Mouse (Mus musculus) adipocyte (in vitro differentiated cells): ENCODE measurements around the gene Spi1.

Source experiments
- DNase-seq: peaks from one replicate; pipeline ENCODE4 v3.0.0-alpha.2; 2016; ENCODE audit warnings: low spot score

Gene Spi1

DNA sequence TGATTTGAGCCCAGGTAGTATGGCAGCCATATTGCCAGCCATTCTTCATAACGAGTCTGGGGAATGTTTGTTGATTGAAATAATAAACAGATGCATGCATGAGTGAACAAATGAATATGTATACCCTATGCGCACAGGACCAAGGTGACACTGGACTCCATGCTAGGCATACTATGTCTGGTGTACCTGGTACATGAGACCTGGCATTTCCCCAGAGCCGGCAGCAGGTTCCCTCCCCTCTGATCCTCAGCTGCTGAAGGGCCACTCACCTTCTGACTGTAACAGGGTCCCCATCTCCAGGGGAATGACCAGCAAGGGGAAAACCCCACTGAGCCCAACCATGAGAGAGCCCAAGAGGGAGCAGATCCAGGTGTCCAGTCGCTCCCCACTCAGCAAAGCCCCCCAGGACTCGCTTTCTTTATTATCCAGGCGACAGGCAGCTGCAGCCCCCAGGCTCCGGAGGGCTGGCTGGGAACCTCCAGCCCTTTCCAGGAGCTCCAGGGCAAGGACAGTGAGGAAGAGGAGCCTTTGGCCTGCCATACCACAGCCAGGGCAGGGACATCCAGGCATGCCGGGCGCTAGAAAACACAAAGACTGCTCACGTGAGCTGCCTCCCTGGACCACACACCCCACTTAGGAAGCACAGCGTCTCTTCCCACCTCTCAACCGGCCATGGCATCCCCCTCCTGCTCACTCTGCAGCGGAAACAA is 13.9 kb upstream of the Spi1 start:
- DNase-seq: no peak

DNA sequence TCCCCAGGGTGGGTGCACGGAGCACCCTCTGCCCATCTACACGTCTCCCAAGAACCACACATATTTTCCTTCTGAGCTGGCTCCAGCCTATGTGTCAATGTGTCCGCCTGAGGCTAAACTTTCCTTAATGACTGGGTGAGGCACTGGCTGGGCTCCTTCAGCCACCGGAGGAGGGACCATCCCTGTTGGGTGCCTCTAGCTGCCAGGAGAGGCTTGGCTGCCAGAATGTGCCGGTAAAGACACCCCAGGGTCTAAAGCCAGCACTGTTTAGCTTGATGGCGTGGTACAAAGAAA is 13.4 kb upstream of the Spi1 start:
- peak; percentile 36 for DNase-seq

DNA sequence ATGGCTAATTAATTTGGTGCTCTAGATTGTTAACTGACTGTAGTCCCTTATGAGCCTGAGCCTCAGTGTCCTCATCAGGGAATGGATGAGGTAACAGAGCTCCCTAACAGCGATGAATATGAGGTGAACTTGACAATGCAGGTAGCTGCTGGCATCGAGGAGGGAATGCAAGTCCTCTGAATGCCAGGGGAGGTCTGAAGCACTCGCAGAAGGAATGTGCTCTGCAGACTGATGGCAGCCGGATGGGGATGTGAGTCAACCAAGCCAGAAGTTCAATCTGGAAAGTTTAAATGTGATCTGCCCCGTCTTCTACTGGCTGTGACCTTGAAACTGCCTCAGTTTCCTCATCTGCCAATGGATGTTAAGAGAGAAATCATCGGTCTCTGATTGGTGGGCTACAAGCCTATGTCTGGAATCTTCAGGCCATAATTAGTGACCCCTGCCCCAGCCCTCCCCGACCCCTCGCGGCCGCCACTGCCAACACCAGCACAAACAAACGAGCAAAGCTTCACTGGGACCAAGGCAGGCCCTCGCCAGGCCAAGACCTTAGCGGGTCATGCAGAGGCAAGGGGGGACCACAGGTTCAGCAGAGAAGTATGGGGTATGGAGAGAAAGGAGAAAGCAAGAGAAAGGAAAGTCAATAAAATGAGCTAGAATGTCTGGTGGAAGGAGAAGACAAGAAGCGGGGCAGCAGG is 12.7 kb upstream of the Spi1 start:
- DNase-seq: peak; percentile 50

DNA sequence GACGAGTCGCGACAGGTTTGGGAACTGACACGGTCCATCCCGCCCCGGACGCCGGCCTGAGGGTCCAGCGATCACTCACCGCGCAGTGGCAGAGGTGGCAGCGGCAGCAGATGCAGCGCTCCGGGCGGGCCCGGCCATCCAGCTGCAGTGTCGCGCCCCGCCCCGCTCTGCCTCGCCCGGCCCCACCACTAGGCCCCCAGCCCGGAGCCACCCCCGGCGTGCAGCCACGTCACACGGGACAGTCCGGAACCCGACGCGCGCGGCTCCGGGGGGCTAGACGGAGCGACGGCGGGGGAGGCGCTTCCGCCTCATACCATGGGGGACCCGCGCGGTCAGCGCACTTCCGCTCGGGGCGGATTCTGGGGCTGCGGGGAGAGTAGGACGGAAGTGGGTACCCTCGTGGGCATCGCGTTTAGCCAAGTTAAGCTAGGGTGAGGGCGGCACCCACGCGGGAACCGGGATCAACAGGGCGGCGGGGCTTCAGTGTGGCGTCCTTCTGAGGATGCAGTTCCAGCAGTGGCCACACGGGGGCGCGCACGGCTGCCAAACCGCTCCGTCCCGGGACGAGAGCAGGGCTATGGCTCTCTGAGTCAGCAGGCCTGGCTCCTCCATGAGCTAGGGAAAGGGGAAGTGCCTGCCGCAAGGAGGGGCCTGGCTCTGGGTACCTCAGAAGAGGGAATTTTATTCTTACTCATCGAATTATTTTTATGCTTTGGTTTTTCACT is 12.0 kb upstream of the Spi1 start, which contains the start of gene Slc39a13:
Gene Slc39a13, minus strand, starts transcription at position 342 of the 725 bp plus-strand sequence.
- peak; percentile 98 for DNase-seq

DNA sequence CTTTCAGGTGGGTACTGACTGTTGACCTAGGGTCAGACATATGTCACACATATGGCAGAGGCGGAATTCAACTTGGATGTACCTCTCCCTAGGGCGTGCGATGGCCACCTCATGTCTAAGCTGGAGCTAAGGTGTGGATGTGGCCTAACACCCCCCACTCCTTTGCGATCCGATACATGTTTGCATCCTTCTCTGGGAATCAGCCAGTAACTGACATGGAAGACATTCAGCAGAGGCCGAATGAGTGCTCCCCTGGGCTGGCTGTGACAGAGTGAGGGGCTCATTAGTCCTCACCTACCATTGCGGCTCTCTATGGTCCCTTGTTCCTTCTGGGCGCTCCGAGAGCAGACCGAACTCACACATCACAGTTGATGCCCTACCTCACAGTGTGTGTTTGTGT is 11.1 kb upstream of the Spi1 start:
- no peak for DNase-seq

DNA sequence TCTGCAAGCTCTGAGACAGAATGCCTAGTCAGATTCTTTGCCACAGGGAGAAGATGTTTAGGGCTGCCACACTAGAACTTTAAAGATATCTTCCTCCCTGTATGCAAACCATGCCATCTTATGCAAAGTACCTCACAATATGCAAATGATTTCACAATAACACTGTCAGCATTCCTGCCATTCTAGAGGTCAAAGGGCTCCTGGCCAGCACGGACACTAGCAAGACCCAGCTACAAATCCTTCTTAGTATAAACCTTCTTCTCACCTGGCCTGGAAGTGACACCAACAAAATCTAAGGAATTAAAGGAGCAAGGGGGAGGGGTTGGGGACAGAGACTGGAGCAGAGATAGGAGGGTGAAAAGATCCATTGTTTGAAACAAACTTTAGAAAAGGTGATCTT is 10.1 kb upstream of the Spi1 start:
- DNase-seq: no peak

DNA sequence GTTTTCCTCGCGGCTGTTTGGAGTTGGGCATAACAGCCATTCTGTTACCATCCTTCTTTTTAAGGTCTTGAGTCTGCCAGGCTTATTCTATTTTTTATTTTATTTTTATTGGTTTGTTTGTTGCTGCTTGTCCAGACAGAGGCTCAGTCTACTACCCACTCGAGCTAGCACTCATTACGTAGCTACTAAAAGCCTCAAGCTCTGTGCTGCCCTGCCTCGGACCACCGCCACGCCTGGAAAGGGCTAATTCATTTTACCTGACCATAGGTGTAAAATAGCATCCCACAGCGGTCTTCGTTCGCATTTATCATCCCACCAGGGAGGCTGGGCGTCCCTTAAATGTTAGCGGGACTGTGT is 4.3 kb upstream of the Spi1 start:
- DNase-seq: no peak

DNA sequence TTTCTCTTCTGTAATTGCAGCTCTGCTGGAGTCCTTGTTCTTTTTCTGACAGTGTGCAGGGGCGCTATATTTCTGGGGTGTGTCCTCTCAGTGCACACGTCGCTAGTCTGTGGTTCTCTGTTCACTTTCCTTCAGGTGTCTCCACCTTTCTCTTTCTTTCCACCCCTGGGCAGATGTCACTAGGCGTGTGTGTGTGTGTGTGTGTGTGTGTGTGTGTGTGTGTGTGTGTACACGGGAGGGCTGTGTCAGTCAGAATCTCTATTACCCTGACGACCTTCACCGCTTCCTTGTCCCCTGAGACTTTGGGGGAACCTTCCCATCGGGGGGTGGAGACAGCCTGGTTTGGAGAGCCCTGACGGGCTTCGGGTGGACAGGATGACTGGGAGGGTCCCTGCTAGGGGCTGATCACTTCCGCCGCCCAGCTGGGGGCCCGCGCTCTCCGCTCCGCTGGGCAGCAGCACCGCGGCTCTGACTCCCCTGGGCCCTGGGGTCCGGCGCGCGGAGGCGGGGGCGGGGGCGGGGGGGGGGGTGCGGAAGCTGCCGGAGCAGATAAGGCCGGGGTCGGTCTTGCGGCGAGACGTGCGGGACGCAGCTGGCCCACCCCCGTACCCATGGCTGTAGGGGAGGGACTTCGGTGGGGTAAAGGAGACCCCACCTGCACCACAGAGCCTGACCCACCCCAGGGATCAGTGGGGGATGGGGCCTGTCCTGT is 3.7 kb upstream of the Spi1 start:
- DNase-seq: no peak

DNA sequence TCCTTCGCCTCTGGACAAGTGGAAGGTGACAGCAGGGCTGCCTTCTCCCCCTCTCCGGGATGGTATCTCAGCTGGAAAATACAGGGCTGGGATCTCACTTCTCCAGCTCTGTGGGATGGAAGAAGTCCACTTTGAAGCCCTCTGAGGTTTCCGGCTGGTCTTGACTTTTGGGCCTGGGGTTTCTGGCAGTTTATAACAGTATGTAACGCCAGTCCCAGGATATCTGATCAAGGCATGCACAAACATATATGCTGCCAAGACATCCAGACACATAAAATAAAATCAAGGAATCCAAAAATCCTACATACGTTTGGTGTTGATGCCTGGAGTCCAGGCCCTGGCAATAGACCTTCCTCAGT is 3.2 kb upstream of the Spi1 start:
- DNase-seq: no peak

DNA sequence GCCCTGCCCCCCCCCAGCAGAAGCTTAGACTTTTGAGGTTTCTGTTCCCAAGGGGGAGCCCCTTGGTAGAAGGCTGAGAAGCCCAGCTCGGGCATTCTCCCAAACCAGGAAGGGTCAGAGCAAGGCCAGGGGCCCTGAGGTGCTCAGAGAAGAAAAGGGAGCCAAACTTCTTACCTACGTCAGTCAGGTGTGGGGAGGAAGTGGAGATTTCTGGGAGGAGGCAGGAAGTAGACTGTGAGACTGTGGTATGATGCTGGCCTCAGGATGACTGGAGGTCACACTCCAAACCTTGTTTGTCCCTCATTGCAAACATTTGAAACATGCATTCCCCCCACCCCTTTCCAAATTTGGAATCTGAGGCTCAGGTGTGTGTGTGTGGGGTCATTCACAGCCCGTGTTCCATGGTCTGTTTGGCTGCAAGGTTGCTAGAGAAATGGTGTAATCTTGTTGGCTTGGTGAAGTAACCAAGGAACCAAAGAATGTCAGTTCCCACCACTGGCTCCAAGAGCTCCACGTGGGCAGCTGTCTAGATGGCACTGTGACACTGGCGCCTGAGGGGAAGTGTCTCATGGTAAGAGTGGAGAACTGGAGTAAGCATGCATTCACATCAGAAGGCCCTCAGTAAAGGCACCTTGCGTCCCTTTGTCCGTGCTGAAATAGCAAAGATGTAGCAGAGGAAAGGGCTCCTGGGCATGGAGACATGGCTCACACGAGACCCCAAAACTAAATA is 1.2 kb upstream of the Spi1 start:
- DNase-seq: no peak

DNA sequence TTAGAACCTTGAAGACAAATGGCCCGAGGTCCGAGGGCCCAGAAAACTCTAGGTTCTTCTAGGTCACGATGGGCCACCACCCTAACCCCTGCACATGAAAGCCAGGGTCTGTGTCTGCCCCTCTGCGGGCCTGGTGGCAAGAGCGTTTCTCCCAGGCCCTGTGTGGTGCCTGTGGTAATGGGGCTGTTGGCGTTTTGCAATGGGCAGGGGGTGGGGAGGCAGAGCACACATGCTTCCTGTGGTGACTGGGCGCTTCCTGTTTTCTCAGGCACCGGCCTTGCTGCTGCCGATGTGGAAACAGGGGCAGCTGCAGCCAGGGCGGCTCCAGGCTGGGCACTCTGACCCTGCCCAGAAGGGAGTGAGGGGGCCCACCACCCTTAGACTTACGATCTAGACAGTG is 654 bp downstream of the Spi1 start:
- peak; percentile 55 for DNase-seq

DNA sequence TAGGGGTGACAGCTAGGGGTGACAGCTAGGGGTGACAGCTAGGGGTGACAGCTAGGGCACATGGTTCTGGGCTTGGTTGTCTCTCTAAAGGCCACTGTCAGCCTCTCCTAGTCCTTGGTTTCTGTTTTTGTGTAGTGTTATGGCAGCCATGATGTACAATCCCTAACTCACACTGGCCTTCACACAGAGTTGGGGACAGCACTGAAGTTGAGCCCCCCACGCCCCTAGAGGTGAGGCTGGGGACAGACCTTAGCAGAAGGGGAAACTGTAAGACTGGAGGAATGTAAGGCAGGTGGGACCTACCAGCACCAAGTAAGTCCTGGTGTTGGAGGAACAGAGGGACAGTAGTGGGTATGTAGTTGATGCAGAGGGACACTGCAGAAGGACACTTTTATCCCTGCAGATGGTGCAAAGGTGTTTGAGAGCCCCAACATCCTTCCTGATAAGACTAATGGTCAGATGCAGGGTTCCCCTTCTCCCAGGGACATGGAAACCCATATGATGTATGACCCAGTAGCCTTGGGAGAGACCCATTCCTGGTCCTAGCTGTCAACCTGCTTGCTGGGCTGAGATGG is 1.3 kb downstream of the Spi1 start:
- no peak for DNase-seq

DNA sequence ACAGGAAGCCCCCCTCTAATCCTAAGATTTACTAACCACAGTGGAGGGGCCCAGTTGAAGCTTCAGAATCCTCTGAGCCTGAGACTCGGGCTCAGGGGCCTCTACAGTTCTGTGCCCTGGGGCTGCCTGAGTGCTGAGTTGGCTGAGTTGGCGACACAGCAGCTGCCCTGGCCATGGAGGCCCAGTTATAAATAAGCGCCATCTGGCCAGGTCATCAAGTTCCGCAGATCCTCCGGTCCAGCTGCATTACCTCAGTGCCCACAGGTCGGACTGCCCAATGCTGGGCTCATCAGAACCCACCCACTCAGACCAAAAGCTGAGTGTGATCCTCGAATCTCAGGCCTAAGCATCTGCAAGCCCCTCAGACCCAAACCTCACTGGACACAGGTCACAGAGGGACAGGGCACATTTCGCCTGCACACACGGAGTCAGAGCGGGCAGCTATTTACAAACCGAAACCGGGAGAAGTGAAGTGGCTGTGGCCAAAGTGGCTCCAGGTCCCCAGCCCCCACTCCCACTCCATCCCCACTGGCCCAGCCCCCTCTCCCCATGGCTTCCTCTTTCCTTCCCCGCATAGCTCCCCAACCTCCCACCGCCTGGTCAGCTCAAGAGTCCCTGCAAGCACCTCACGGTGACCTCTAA is 2.1 kb downstream of the Spi1 start:
- no peak for DNase-seq

DNA sequence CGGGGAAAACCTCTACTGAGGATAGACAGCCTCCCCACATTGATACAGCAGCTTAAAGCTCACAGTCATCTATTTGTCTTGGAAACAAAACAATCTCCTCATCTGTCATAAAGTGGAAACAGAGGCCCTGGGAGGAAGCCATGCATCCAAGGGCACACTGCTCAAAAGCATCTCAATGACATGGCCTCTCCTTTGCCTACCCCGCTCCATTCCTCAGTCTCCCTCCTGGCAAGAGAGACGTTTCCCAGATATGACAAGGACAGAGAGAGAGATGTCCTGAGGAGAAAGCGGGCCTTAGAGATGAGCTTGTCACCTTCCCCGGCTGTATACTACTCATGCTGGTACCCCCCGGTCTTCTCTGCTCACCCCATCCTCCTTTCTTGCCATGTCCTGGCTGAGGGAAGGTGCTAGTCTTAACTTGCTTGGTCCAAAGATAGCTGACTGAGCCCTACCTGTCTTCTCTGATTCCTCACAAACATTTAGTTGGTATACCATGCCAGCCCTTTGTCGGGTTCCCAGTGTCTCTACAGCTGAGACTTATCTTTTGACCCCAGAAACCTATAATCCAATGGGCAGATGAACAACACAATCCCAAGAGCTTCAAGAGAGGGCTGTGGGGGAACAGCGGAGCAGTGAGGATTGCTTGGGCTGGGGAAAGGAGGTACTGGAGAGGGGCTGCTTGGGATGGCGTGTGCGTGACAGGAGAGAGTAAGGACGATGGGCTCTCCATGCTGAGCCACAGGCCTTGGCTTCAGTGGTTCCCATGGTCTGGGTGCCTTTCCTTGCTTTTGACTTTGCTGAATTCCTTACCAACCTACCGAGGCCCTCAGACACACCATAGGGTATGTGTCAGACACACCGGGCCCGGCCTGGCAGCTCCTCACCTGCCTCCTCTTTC is 3.6 kb downstream of the Spi1 start:
- no peak for DNase-seq

DNA sequence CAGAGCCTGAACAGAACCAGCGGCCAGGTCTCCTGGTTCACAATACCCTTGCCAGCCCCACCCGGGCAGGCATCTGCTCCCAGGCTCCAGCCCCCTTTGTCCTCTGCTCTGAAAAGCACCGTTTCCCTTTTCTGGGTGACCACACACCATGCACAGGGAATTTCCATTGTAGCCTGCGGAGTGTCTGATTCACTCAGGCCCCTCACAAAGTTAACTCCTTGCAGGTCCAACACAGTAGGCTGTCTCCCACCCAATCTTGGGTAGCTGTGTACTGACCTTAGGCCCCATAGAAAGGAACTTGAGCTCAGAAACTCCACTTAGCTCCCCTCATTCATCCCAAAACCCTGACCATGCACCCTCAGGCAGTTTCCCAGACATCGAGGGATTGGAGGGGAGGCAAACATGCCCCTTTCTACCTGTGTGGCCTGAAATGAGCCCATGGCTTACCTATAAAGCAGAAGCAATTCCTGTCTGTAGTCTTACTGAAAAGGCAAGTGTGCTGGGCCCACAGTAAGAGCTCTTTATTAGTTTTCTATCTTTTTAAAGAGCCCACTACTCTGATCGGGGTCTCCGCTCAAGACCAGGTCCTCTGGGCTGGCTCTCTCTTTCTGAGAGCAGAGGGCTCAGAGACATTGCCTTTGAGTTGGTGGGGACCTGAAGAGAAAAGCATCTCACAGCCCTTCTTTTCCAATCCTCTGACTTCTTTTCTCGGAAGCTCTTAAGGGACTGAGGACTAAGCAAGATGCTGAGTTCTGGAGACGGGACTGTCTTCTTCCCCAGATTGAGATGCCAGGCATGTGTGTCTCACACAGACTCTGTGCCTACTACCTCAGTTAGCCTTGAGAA is 4.4 kb downstream of the Spi1 start:
- no peak for DNase-seq

DNA sequence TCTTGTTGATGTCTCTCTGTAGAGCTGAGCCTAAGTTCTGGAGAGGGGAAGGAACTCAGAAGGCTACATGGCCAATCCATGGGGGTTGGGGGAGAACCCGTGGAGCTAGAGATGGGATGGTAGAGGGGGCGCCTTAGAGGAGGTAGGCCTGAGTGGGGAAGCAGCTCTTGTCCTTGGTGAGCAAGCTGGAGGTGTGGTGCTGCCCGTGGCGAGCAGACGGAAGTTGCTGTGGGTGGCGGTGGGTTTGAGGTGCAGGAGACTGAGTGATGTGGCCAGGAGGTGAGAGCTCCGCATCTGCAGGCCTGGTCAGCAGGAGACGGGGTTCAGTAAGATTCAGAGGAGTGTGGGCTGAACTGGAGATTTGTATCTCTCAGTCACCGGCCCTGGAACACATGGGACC is 5.3 kb downstream of the Spi1 start:
- DNase-seq: no peak

DNA sequence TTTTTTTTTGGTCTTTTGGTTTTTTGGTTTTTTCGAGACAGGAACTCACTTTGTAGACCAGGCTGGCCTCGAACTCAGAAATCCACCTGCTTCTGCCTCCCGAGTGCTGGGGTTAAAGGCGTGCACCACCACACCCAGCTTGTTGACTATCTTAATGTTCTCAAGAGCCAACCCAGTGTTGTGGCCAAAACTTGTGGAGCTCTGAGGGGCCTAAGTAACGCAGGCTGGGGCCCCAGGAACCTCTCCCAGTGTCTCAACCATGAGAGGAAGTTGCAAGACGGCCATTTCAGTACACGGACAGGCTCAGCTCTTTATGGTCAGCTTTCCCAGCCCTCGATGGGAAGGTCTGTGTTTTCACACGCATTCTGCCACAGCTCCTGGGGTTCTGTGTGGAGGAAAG is 6.8 kb downstream of the Spi1 start:
- DNase-seq: no peak

DNA sequence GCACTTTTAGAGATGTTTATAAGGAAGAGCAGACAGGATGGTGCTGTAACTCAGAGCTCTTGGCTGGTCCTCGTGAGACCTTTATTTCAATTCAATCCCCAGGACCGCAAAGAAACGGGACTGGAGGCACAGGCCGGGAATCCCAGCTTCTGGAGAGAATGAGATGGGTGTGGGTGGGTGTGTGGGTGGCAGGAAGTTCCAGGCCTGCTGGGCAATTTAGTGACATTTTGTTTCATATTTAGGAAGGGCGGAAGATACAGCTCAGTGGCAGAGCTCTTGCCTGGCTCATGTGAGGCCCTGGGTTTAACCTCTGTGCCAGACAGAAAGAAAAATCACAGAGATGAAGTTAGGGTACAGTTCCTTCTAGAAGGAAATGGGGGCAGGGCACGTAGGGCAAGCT is 8.0 kb downstream of the Spi1 start:
- no peak for DNase-seq

DNA sequence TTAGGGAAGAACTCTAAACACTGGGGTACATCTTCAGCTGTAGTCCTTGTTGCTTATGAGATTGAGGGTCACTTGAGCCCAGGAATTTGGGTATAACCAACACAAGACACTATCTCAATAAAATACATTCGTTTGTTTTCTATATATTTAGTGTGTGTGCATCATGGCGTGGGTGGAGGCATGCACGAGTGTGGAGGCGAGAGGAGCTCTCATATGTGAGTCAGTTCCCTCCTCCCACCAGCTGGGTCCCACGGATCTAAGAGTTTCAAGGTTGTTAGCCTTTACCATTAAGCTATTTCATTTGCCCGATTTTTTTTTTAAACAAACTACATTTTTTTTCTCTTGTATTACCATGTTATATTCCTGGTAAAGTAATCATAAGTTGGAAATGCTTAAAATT is 8.6 kb downstream of the Spi1 start:
- no peak for DNase-seq
